ENCODE assay signal across 7 mouse cellular contexts in the genomic region with DNA sequence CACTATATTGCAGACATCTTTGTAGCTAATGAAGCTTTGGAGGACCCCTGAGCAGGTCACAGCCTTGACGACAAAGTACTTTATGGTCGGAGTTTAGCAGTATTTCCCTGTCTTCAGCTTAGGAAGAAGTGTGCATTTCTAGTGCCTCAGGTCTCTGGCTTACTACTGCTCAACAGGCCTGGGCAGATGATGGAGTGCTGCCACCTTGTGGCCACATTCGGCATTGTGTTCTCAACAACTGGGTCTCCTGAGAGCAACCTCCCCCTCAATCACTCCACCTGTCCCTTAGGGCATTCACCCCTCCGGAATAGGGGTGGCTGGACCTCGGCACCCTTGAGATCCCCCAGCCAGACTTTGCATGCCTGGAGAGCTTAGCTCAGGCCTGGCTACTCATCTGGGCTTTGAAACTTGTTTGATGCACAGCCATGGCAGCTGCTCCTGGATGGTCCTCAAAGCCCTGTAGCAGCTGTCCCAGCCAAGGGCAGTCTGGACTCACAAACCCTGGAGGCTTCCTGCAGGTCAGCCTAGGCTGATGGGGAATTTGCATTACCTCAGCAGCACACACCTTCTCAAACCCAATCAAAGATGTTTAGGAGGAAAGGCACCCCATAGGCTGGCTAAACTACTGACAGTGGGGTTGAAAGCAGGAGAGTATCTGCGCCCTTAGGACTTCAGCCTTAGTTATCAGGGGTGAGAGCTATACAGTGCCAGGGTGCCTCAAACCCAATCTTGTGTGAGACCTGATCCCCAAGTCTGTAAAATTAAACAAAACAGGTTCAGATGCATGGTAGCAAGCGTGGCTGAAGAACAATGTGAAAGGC. TPM values are rescaled to one million over a fixed set of nuclear protein-coding genes. Genes with fewer than 3 reads are reported as not detected.
DNase-seq lines count a peak whose midpoint lies in the region; ATAC-seq and TF ChIP-seq lines count a peak whose summit lies in the region.

No protein-coding gene starts in this region.

- peaks cover 46% of the 10 kb centered on the region for H3K36me3 ChIP-seq in embryonic facial prominence, embryonic 12.5 days
- H3K36me3 ChIP-seq in heart, adult 2 months (ENCODE audit: control insufficient read depth, insufficient read depth, low read length) = no peaks in the 10 kb centered on the region
- peaks cover 11% of the 10 kb centered on the region for H3K36me3 ChIP-seq in kidney, adult 2 months (ENCODE audit: control insufficient read depth, insufficient read depth, low read length)
- peaks cover 28% of the 10 kb centered on the region for H3K36me3 ChIP-seq in limb, embryonic 11.5 days (ENCODE audit: control insufficient read depth, insufficient read depth, low read length)
- peaks cover 45% of the 10 kb centered on the region for H3K36me3 ChIP-seq in midbrain, embryonic 15.5 days (replicated peaks)

- H3K4me3 ChIP-seq in embryonic facial prominence, embryonic 12.5 days = no peak overlapping the region
- H3K4me3 ChIP-seq in heart, adult 2 months = no peak overlapping the region
- no peak overlapping the region for H3K4me3 ChIP-seq in kidney, adult 2 months (ENCODE audit: insufficient read depth, low read depth, low read length)
- no peak overlapping the region for H3K4me3 ChIP-seq in limb, embryonic 11.5 days (ENCODE audit: low read depth, low read length)
- no peak overlapping the region for H3K4me3 ChIP-seq in midbrain, embryonic 15.5 days

- 20% methylated on average over 7 of the region's 7 CpGs for WGBS in embryonic facial prominence, embryonic 12.5 days
- 20% methylated on average over 7 of the region's 7 CpGs for whole genome bisulfite sequencing in heart, adult 2 months
- 24% methylated on average over 7 of the region's 7 CpGs for WGBS in kidney, adult 2 months
- WGBS in limb, embryonic 11.5 days = 22% methylated on average over 7 of the region's 7 CpGs
- 19% methylated on average over 7 of the region's 7 CpGs for WGBS in midbrain, embryonic 15.5 days

- H3K27me3 ChIP-seq in embryonic facial prominence, embryonic 12.5 days = no peaks in the 10 kb centered on the region
- H3K27me3 ChIP-seq in heart, adult 2 months (ENCODE audit: control insufficient read depth, insufficient read depth, low read length) = peaks cover 3% of the 10 kb centered on the region
- H3K27me3 ChIP-seq in kidney, adult 2 months (replicated peaks; ENCODE audit: control insufficient read depth, insufficient read depth, low read length) = no peaks in the 10 kb centered on the region
- H3K27me3 ChIP-seq in limb, embryonic 11.5 days (ENCODE audit: control insufficient read depth, insufficient read depth, low read length) = no peaks in the 10 kb centered on the region
- no peaks in the 10 kb centered on the region for H3K27me3 ChIP-seq in midbrain, embryonic 15.5 days (replicated peaks)

- peak overlapping the region; percentile 66 for H3K27ac ChIP-seq in embryonic facial prominence, embryonic 12.5 days
- H3K27ac ChIP-seq in heart, adult 2 months = no peak overlapping the region
- H3K27ac ChIP-seq in kidney, adult 2 months (ENCODE audit: insufficient read depth, low read depth, low read length) = no peak overlapping the region
- H3K27ac ChIP-seq in limb, embryonic 11.5 days (replicated peaks; ENCODE audit: low read depth, low read length) = 0 out of 2 replicates have a peak overlapping the region, but pooled peaks have one; percentile 14
- peak overlapping the region; percentile 91 for H3K27ac ChIP-seq in midbrain, embryonic 15.5 days

- peak; percentile 92 for DNase-seq in adrenal gland, postnatal 14 days
- DNase-seq in heart, adult 2 months = peak; percentile 84 to 90
- DNase-seq in kidney, adult 2 months = peak; percentile 90
- DNase-seq in limb, embryonic 11.5 days (ENCODE audit: low spot score) = peak; percentile 97
- peak; percentile 62 to 86 for DNase-seq in spleen, adult 18-20 months

- peak; percentile 41; the same call in 1 of the 2 replicates for TF ChIP-seq POLR2A in heart, adult 2 months (IDR thresholded peaks at IDR 0.05; ENCODE audit: insufficient read depth, low read depth, low read length)
- TF ChIP-seq POLR2A in kidney, adult 2 months (IDR thresholded peaks at IDR 0.05; ENCODE audit: low read depth, low read length) = no peak

- peak; percentile 94 for TF ChIP-seq EP300 in heart, adult 2 months (IDR thresholded peaks at IDR 0.05; ENCODE audit: insufficient read depth, low read depth, low read length)

- H3K4me1 ChIP-seq in embryonic facial prominence, embryonic 12.5 days = peaks cover 35% of the 10 kb centered on the region
- no peaks in the 10 kb centered on the region for H3K4me1 ChIP-seq in heart, adult 2 months (ENCODE audit: control insufficient read depth, insufficient read depth, low read length)
- no peaks in the 10 kb centered on the region for H3K4me1 ChIP-seq in kidney, adult 2 months (ENCODE audit: control insufficient read depth, insufficient read depth, low read length)
- peaks cover 25% of the 10 kb centered on the region for H3K4me1 ChIP-seq in limb, embryonic 11.5 days (ENCODE audit: control insufficient read depth, insufficient read depth, low read length)
- H3K4me1 ChIP-seq in midbrain, embryonic 15.5 days = peaks cover 40% of the 10 kb centered on the region

- peak; percentile 29 for ATAC-seq in embryonic facial prominence, embryonic 12.5 days (ENCODE audit: insufficient number of reproducible peaks, insufficient read depth, low FRiP score, low TSS enrichment)
- ATAC-seq in limb, embryonic 11.5 days (ENCODE audit: insufficient number of reproducible peaks, low FRiP score, low TSS enrichment, low read depth) = peak; percentile 31
- ATAC-seq in midbrain, embryonic 15.5 days (replicated peaks) = peak; percentile 58

- H3K79me2 ChIP-seq in heart, adult 2 months (replicated peaks; ENCODE audit: control insufficient read depth, insufficient read depth, low read length) = no peaks in the 10 kb centered on the region

- no peaks in the 10 kb centered on the region for H3K9me3 ChIP-seq in embryonic facial prominence, embryonic 12.5 days
- H3K9me3 ChIP-seq in limb, embryonic 11.5 days (ENCODE audit: control insufficient read depth, low read length) = no peaks in the 10 kb centered on the region
- no peaks in the 10 kb centered on the region for H3K9me3 ChIP-seq in midbrain, embryonic 15.5 days

- intact Hi-C loops in heart, adult 2 months (cut with DNase I) = loop anchor here (1.0 to 5.0 kb wide), 4 partner anchors 27 to 136 kb away; a partner anchor contains a TSS

- peak; percentile 95 for TF ChIP-seq CTCF in heart, adult 2 months (IDR thresholded peaks at IDR 0.05)
- peak; percentile 98 for TF ChIP-seq CTCF in kidney, adult 2 months (conservative IDR thresholded peaks at IDR 0.05; ENCODE audit: insufficient read depth, insufficient read length, low read depth, low read length)

- no peak overlapping the region for H3K9ac ChIP-seq in embryonic facial prominence, embryonic 12.5 days
- H3K9ac ChIP-seq in heart, adult 2 months (ENCODE audit: low read depth, low read length) = no peak overlapping the region
- no peak overlapping the region for H3K9ac ChIP-seq in limb, embryonic 11.5 days (ENCODE audit: low read length)
- H3K9ac ChIP-seq in midbrain, embryonic 15.5 days = no peak overlapping the region

- H3K4me2 ChIP-seq in embryonic facial prominence, embryonic 12.5 days (replicated peaks) = no peak overlapping the region
- H3K4me2 ChIP-seq in limb, embryonic 11.5 days (ENCODE audit: low read depth, severe bottlenecking) = no peak overlapping the region
- H3K4me2 ChIP-seq in midbrain, embryonic 15.5 days = no peak overlapping the region

RNA-seq across cellular contexts. Expression of a gene that starts 28.0 kb away (rescaled TPM):
- 22.8 and 25.9 TPM in 2 replicates for total RNA-seq in adrenal gland, postnatal 14 days (2021)
- 52.4 and 53.1 TPM in 2 replicates for polyA plus RNA-seq in embryonic facial prominence, embryonic 12.5 days (2016; fragmentation: Nextera tagmentation; extraction: Ambion mirVana)
- total RNA-seq in heart, adult 2 months (2021) = 10 to 100 TPM; 13.4 to 16.8 TPM
- polyA plus RNA-seq in heart, adult 2 months (2012; rRNA removed) = 29.1 and 31.8 TPM in 2 replicates
- polyA plus RNA-seq in kidney, adult 2 months (2012; rRNA removed) = 39.1 and 45.5 TPM in 2 replicates
- 27.4 and 32.5 TPM in 2 replicates for polyA plus RNA-seq in limb, embryonic 11.5 days (2014; fragmentation: Nextera tagmentation; extraction: Ambion mirVana)
- 26.0 and 31.2 TPM in 2 replicates for polyA plus RNA-seq in midbrain, embryonic 15.5 days (2015; fragmentation: Nextera tagmentation; extraction: Ambion mirVana)

RNA-seq across cellular contexts. Expression of a gene that starts 32.6 kb away (rescaled TPM):
- 108 and 137 TPM in 2 replicates for total RNA-seq in adrenal gland, postnatal 14 days (2021)
- polyA plus RNA-seq in embryonic facial prominence, embryonic 12.5 days (2016; fragmentation: Nextera tagmentation; extraction: Ambion mirVana) = 232 and 261 TPM in 2 replicates
- total RNA-seq in heart, adult 2 months (2021) = 10 to 100 TPM; 38.9 to 54.6 TPM
- 50.5 and 68.3 TPM in 2 replicates for polyA plus RNA-seq in heart, adult 2 months (2012; rRNA removed)
- polyA plus RNA-seq in kidney, adult 2 months (2012; rRNA removed) = 43.8 and 51.5 TPM in 2 replicates
- 179 and 195 TPM in 2 replicates for polyA plus RNA-seq in limb, embryonic 11.5 days (2014; fragmentation: Nextera tagmentation; extraction: Ambion mirVana)
- 280 and 292 TPM in 2 replicates for polyA plus RNA-seq in midbrain, embryonic 15.5 days (2015; fragmentation: Nextera tagmentation; extraction: Ambion mirVana)

RNA-seq across cellular contexts. Expression of a gene that starts 58.7 kb away (rescaled TPM):
- total RNA-seq in adrenal gland, postnatal 14 days (2021) = 0.34 and 0.41 TPM in 2 replicates
- polyA plus RNA-seq in embryonic facial prominence, embryonic 12.5 days (2016; fragmentation: Nextera tagmentation; extraction: Ambion mirVana) = 1.4 and 3.0 TPM in 2 replicates
- total RNA-seq in heart, adult 2 months (2021) = not detected
- not detected in 2 replicates for polyA plus RNA-seq in heart, adult 2 months (2012; rRNA removed)
- 0.09 and 0.22 TPM in 2 replicates for polyA plus RNA-seq in kidney, adult 2 months (2012; rRNA removed)
- polyA plus RNA-seq in limb, embryonic 11.5 days (2014; fragmentation: Nextera tagmentation; extraction: Ambion mirVana) = 1.7 and 1.8 TPM in 2 replicates
- polyA plus RNA-seq in midbrain, embryonic 15.5 days (2015; fragmentation: Nextera tagmentation; extraction: Ambion mirVana) = 2.1 and 2.2 TPM in 2 replicates

Comparison
In these comparisons a context has a peak if more than half of its experiments do, and no peak if none do; other contexts are left out.
1. H3K27ac ChIP-seq: peak in embryonic facial prominence, embryonic 12.5 days (single experiment), limb, embryonic 11.5 days (single experiment) and midbrain, embryonic 15.5 days (single experiment); none in heart, adult 2 months (single experiment) and kidney, adult 2 months (single experiment).
2. Peak in every context shown above with its lines, with median percentiles within 50 percentile points of each other: DNase-seq and ATAC-seq.